Mouse (Mus musculus): ENCODE measurements around the gene Gm10778. TPM values are rescaled to one million over a fixed set of nuclear protein-coding genes. Genes with fewer than 3 reads are reported as not detected.

The Gm10778 gene
- polyA plus RNA-seq, 1 experiment = 0.94 TPM

DNA sequence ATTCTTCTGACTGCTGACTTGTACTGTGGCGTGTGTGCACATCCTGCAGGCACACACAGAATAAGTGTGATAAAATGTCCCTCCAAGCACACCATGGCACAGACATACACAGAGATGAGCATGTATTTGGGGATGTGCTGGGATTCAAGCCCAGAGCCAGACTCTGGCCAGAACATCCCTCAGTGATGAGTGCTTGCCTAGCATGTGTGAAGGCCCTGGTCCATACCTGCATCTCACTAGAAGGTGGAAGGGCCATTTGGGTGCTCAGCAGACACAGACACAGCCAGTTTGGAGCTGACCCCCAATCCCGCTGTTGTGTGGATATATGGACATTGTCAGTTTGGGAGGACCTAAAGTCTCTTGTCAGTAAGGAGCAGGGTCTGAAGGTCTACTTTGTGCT, 7.3 kb upstream of the Gm10778 start:
- Histone ChIP-seq H3K27ac (ENCODE audit: control insufficient read depth, insufficient read depth, low read length) (no peak overlapping the region), H3K4me3 (ENCODE audit: control insufficient read depth, insufficient read depth, low read length) (no peak overlapping the region), H3K27me3 (ENCODE audit: control insufficient read depth, insufficient read depth, low read length) (no peaks in the 10 kb centered on the region), H3K36me3 (ENCODE audit: control insufficient read depth, insufficient read depth, low read length) (no peaks in the 10 kb centered on the region), H3K4me1 (replicated peaks; ENCODE audit: control insufficient read depth, insufficient read depth, low read length) (peaks cover 9% of the 10 kb centered on the region)
- DNase-seq = no peak
- WGBS = 96% methylated on average over 2 of the region's 2 CpGs
- TF ChIP-seq POLR2A (IDR thresholded peaks at IDR 0.05; ENCODE audit: control insufficient read depth, extremely low read depth, insufficient read depth, low read length, poor library complexity) (no peak), CTCF (IDR thresholded peaks at IDR 0.05; ENCODE audit: borderline replicate concordance, control insufficient read depth, extremely low read depth, insufficient read depth, low read length, poor library complexity) (no peak)

DNA sequence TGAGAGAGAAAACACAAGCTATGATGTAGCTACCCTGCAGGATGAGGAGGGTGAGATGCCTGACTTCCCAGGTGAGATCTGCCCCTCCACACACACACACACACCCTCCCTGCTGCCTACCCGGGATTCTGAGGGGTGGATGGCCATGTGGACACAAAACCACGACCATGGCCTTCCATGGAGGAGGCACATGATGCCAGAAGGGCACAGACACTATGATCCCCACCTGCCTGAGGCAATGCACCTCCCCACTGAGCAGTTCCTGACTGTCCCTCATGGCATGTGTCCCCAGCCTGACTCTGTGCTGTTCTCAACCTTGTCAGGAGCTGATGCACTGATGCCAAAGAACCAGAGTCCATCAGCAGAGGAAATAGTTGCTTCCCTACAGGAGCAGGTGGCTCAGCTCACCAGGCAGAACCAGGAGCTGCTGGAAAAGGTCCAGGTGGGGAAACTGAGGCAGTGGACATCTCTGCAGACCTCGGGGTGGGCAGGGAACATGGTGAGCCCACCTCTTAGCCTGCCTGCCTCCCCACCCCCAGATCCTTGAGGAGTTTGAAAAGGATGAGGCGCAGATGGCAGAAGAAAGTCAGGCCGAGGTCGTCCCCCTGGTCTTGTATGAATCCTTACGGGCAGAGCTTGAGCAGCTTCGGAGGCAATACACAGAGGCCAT, 6.7 kb upstream of the Gm10778 start:
- 93% methylated on average over 8 of the region's 8 CpGs for WGBS
- no peak overlapping the region for H3K4me3 ChIP-seq (ENCODE audit: control insufficient read depth, insufficient read depth, low read length)
- no peak for TF ChIP-seq CTCF (IDR thresholded peaks at IDR 0.05; ENCODE audit: borderline replicate concordance, control insufficient read depth, extremely low read depth, insufficient read depth, low read length, poor library complexity)

DNA sequence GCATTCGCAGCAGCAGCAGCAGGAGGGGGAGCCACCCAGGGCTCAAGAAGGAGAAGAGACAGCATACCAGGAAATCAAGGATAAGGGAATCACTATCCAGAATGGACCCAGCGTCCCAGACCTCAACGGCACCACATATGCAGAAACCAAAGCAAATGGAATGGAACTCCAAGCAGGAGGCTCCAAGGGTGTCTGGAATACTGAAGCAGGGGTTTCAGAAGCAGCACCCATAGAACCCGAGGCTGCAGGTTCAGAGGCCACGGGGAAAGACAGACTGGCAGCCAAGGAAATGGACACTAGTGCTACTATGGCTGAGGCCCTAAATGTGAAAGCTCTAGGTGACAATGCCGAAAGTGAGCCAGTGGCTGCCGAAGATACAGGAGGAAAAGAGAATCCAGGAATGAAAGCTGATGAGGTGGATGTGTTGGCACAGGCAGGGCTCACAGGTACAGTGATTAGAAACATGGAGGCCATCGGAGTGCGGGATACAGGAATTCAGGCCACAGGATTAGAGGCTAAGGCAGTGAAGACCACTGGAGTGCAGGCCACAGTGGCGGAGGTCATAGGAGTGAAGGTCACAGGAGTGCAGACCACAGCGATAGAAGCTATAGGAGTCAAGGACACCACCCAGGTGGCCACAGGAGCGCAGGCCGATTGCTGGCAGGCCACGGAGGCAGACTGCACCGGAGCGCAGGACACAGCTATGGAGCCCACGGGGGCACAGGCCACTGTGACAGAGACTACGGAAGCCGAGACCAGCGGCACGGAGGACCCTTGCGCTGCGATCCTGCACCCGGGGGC, 6.0 kb upstream of the Gm10778 start:
- Histone ChIP-seq H3K4me1 (replicated peaks; ENCODE audit: control insufficient read depth, insufficient read depth, low read length) (peaks cover 9% of the 10 kb centered on the region), H3K27ac (ENCODE audit: control insufficient read depth, insufficient read depth, low read length) (0 out of 2 replicates have a peak overlapping the region, but pooled peaks have one; percentile 4), H3K27me3 (ENCODE audit: control insufficient read depth, insufficient read depth, low read length) (no peaks in the 10 kb centered on the region), H3K36me3 (ENCODE audit: control insufficient read depth, insufficient read depth, low read length) (no peaks in the 10 kb centered on the region), H3K4me3 (ENCODE audit: control insufficient read depth, insufficient read depth, low read length) (peak overlapping the region; percentile 53)
- DNase-seq = no peak
- TF ChIP-seq CTCF (IDR thresholded peaks at IDR 0.05; ENCODE audit: borderline replicate concordance, control insufficient read depth, extremely low read depth, insufficient read depth, low read length, poor library complexity) = no peak
- TF ChIP-seq POLR2A (IDR thresholded peaks at IDR 0.05; ENCODE audit: control insufficient read depth, extremely low read depth, insufficient read depth, low read length, poor library complexity) = no peak
- 20% methylated on average over 24 of the region's 24 CpGs for WGBS

More for the DNA sequence above, 6.7 kb upstream of the Gm10778 start:
- peak; percentile 3 for DNase-seq
- Histone ChIP-seq H3K36me3 (ENCODE audit: control insufficient read depth, insufficient read depth, low read length) (no peaks in the 10 kb centered on the region), H3K27me3 (ENCODE audit: control insufficient read depth, insufficient read depth, low read length) (no peaks in the 10 kb centered on the region), H3K4me1 (replicated peaks; ENCODE audit: control insufficient read depth, insufficient read depth, low read length) (peaks cover 9% of the 10 kb centered on the region), H3K27ac (ENCODE audit: control insufficient read depth, insufficient read depth, low read length) (no peak overlapping the region)

DNA sequence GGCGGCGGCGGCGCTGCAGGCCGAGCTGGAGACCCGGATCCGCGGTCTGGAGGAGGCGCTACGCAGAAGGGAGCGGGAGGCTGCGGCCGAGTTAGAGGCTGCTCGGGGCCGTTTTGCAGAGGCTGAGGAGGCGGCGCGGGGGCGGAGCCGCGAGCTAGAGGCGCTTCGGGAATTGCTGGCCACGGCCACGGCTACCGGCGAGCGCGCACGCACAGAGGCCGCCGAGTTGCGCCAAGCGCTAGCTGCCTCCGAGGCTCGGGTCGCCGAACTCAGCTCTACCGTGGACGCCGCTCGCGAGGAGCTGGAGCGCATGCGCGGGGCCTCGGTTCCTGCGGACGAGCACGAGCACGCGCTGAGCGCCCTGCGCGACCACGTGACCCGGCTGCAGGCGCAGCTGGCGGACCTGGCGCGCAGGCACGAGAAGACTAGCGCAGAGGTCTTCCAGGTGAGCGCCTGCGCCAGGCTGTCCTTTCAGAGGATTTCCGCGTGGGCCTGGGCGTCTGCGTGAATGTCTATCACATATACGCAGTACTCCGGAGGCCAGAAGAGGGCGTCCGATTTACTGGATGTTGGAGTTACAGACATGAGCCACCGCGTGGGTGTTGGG, 5.3 kb upstream of the Gm10778 start:
- Histone ChIP-seq H3K27me3 (ENCODE audit: control insufficient read depth, insufficient read depth, low read length) (no peaks in the 10 kb centered on the region), H3K4me3 (ENCODE audit: control insufficient read depth, insufficient read depth, low read length) (peak overlapping the region; percentile 53), H3K36me3 (ENCODE audit: control insufficient read depth, insufficient read depth, low read length) (no peaks in the 10 kb centered on the region), H3K4me1 (replicated peaks; ENCODE audit: control insufficient read depth, insufficient read depth, low read length) (peaks cover 9% of the 10 kb centered on the region), H3K27ac (ENCODE audit: control insufficient read depth, insufficient read depth, low read length) (peak overlapping the region; percentile 23)
- peak; percentile 64 for TF ChIP-seq CTCF (IDR thresholded peaks at IDR 0.05; ENCODE audit: borderline replicate concordance, control insufficient read depth, extremely low read depth, insufficient read depth, low read length, poor library complexity)
- TF ChIP-seq POLR2A (IDR thresholded peaks at IDR 0.05; ENCODE audit: control insufficient read depth, extremely low read depth, insufficient read depth, low read length, poor library complexity) = peak; percentile 96
- under 1% methylated on average over 66 of the region's 75 CpGs for WGBS
- DNase-seq = peak; percentile 96

DNA sequence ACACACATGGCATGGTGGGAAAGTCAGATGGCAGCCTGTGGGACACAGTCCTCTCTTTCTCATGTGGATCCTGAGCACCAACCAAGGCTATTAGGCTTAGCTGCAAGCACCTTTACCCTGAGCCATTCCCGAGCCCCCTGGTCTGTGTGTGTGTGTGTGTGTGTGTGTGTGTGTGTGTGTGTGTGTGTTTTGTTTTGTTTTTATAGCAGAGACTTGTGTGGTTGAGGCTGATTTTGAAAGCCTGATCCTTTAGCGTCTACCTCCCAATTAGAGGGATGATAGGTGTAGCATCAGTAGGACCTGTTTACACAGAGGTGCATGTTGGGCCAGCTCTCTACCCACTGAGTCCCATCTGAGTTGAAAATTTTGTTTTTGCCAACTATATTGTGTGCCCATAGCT, 4.7 kb upstream of the Gm10778 start:
- DNase-seq = no peak
- TF ChIP-seq CTCF (IDR thresholded peaks at IDR 0.05; ENCODE audit: borderline replicate concordance, control insufficient read depth, extremely low read depth, insufficient read depth, low read length, poor library complexity) (no peak), POLR2A (IDR thresholded peaks at IDR 0.05; ENCODE audit: control insufficient read depth, extremely low read depth, insufficient read depth, low read length, poor library complexity) (no peak)
- Histone ChIP-seq H3K27me3 (ENCODE audit: control insufficient read depth, insufficient read depth, low read length) (no peaks in the 10 kb centered on the region), H3K27ac (ENCODE audit: control insufficient read depth, insufficient read depth, low read length) (peak overlapping the region; percentile 7; the same call in 1 of the 2 replicates), H3K36me3 (ENCODE audit: control insufficient read depth, insufficient read depth, low read length) (no peaks in the 10 kb centered on the region), H3K4me1 (replicated peaks; ENCODE audit: control insufficient read depth, insufficient read depth, low read length) (peaks cover 11% of the 10 kb centered on the region), H3K4me3 (ENCODE audit: control insufficient read depth, insufficient read depth, low read length) (no peak overlapping the region)
- WGBS = 64% methylated on average over 2 of the region's 2 CpGs

DNA sequence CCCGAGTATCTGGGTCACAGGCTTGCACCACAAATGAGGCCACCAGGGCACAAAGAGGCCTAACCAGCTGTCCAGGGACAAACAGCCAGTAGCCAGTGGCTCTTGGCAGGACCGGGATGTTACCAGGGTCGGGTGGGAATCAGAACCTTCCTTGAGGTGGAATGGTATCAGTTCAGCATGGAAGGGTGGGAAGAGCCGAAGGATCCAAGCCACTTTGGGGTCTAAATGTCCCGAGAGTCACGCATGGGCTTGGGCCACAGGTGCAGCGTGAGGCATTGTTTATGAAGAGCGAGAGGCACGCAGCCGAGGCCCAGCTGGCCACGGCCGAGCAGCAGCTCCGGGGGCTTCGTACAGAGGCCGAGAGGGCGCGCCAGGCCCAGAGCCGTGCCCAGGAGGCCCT, 4.1 kb upstream of the Gm10778 start:
- H3K4me3 ChIP-seq (ENCODE audit: control insufficient read depth, insufficient read depth, low read length) = no peak overlapping the region
- WGBS = 98% methylated on average over 18 of the region's 18 CpGs
- H3K4me1 ChIP-seq (replicated peaks; ENCODE audit: control insufficient read depth, insufficient read depth, low read length) = peaks cover 11% of the 10 kb centered on the region
- TF ChIP-seq CTCF (IDR thresholded peaks at IDR 0.05; ENCODE audit: borderline replicate concordance, control insufficient read depth, extremely low read depth, insufficient read depth, low read length, poor library complexity) (no peak), POLR2A (IDR thresholded peaks at IDR 0.05; ENCODE audit: control insufficient read depth, extremely low read depth, insufficient read depth, low read length, poor library complexity) (no peak)
- H3K27me3 ChIP-seq (ENCODE audit: control insufficient read depth, insufficient read depth, low read length) = no peaks in the 10 kb centered on the region
- H3K27ac ChIP-seq (ENCODE audit: control insufficient read depth, insufficient read depth, low read length) = no peak overlapping the region
- no peaks in the 10 kb centered on the region for H3K36me3 ChIP-seq (ENCODE audit: control insufficient read depth, insufficient read depth, low read length)
- DNase-seq = no peak
